Mouse (Mus musculus): ENCODE results near the gene Acbd4.

The Acbd4 gene

GRCm38 (mm10) chr11:103101481-103101865 is at the start of gene Acbd4, which contains the start of gene Plcd3:
Gene Acbd4, plus strand, starts transcription at chr11:103101682.
Gene Plcd3, minus strand, starts transcription at chr11:103101658.
- DNase-seq = peak; percentile 85

GRCm38 (mm10) chr11:103052078-103052477 is 49.4 kb upstream of the Acbd4 start:
- no peak for DNase-seq

GRCm38 (mm10) chr11:103053191-103054076 is 48.0 kb upstream of the Acbd4 start:
- no peak for DNase-seq

GRCm38 (mm10) chr11:103054798-103055197 is 46.7 kb upstream of the Acbd4 start:
- DNase-seq = peak; percentile 85

GRCm38 (mm10) chr11:103056636-103057035 is 44.8 kb upstream of the Acbd4 start:
- no peak for DNase-seq

- DNase-seq = no peak
Observed at GRCm38 (mm10) chr11:103058499-103059085, 42.9 kb upstream of the Acbd4 start.

GRCm38 (mm10) chr11:103066191-103067050 is 35.1 kb upstream of the Acbd4 start:
- DNase-seq = no peak

- no peak for DNase-seq
Observed at GRCm38 (mm10) chr11:103067051-103067361, 34.5 kb upstream of the Acbd4 start.

GRCm38 (mm10) chr11:103067457-103068001 is 34.0 kb upstream of the Acbd4 start:
- DNase-seq = no peak

- no peak for DNase-seq
Observed at GRCm38 (mm10) chr11:103068272-103068671, 33.2 kb upstream of the Acbd4 start.

- no peak for DNase-seq
Observed at GRCm38 (mm10) chr11:103068884-103069283, 32.6 kb upstream of the Acbd4 start.

GRCm38 (mm10) chr11:103069731-103070130 is 31.8 kb upstream of the Acbd4 start:
- DNase-seq = no peak

- no peak for DNase-seq
Observed at GRCm38 (mm10) chr11:103070322-103070880, 31.1 kb upstream of the Acbd4 start.

- no peak for DNase-seq
Observed at GRCm38 (mm10) chr11:103073671-103074070, 27.8 kb upstream of the Acbd4 start.

GRCm38 (mm10) chr11:103074121-103074650 is 27.3 kb upstream of the Acbd4 start:
- DNase-seq = no peak

- no peak for DNase-seq
Observed at GRCm38 (mm10) chr11:103074796-103075323, 26.6 kb upstream of the Acbd4 start.

- DNase-seq = peak; percentile 76
Observed at GRCm38 (mm10) chr11:103076010-103076409, 25.5 kb upstream of the Acbd4 start.

GRCm38 (mm10) chr11:103076581-103076980 is 24.9 kb upstream of the Acbd4 start:
- no peak for DNase-seq

- DNase-seq = no peak
Observed at GRCm38 (mm10) chr11:103078131-103078530, 23.4 kb upstream of the Acbd4 start.

- DNase-seq = no peak
Observed at GRCm38 (mm10) chr11:103080323-103081091, 21.0 kb upstream of the Acbd4 start.

- no peak for DNase-seq
Observed at GRCm38 (mm10) chr11:103081631-103082030, 19.9 kb upstream of the Acbd4 start.

Measured in cerebellum, adult 9-10 months (tissue).